Mouse (Mus musculus): ENCODE measurements around the gene Ogfod2. TPM values are rescaled to one million over a fixed set of nuclear protein-coding genes. Genes with fewer than 3 reads are reported as not detected.
A peak's percentile ranks its signal among the peaks of the same experiment; 100 is the strongest.

Gene Ogfod2
- polyA plus RNA-seq, 1 experiment: 35.5 TPM

DNA sequence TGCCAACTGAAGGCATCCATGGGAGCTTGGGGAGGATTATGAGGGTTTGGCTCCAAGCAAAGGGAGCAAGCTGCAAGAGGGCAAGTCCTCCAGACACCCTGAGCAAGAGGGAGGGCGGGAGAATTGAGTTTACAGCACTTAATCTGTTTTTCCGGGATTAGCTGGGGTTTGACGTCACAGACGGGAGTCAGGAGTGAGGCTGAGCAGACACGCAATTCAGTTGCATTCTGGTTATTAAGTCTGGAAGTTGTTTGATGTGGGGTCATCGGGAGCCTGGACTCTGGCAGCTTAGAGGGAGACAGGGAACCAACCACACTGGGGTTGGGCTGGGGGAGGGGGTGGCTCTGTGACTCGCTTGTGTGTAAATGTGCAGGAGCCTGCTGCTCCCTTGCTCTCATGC is 47.4 kb downstream of the Ogfod2 start:
- Histone ChIP-seq H3K27me3 (ENCODE audit: control insufficient read depth, insufficient read depth, low read length) (no peaks in the 10 kb centered on the region), H3K4me3 (ENCODE audit: extremely low read depth, insufficient read depth, insufficient read length) (no peak overlapping the region), H3K36me3 (ENCODE audit: control insufficient read depth, insufficient read depth, low read length) (no peaks in the 10 kb centered on the region), H3K27ac (ENCODE audit: insufficient read depth, low read length) (no peak overlapping the region), H3K4me1 (ENCODE audit: control insufficient read depth, insufficient read depth, insufficient read length) (no peaks in the 10 kb centered on the region)
- no peak for DNase-seq (ENCODE audit: low read depth in 1 of 2, low spot score in 2 of 2)
- WGBS: 90% methylated on average over 7 of the region's 7 CpGs
- TF ChIP-seq POLR2A (IDR thresholded peaks at IDR 0.05; ENCODE audit: low read depth, low read length): no peak
- TF ChIP-seq CTCF (IDR thresholded peaks at IDR 0.05; ENCODE audit: extremely low read depth, insufficient read depth, insufficient read length, insufficient replicate concordance): no peak

DNA sequence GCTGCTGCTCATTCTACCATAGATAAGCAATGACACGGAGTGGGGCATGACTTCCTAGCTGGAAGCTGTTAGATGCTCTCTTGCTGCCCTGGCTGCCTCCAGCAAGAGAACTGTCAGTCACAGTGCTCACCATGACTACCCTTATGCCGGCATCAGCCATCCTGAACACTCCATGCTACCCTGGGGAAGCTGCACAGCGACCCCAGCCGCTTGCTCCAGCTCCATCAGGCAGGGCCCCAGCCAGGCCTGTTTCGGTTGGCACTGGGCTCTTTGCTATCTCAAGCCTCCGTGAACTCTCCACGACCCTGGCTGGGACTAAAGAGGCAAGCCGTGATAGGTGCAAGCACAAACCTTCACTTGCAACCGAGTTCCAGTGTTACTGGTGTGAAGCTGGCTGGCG is 49.7 kb downstream of the Ogfod2 start:
- no peak for DNase-seq (ENCODE audit: low read depth in 1 of 2, low spot score in 2 of 2)
- TF ChIP-seq POLR2A (IDR thresholded peaks at IDR 0.05; ENCODE audit: low read depth, low read length): no peak
- no peak for TF ChIP-seq CTCF (IDR thresholded peaks at IDR 0.05; ENCODE audit: extremely low read depth, insufficient read depth, insufficient read length, insufficient replicate concordance)
- Histone ChIP-seq H3K36me3 (ENCODE audit: control insufficient read depth, insufficient read depth, low read length) (no peaks in the 10 kb centered on the region), H3K27me3 (ENCODE audit: control insufficient read depth, insufficient read depth, low read length) (no peaks in the 10 kb centered on the region), H3K27ac (ENCODE audit: insufficient read depth, low read length) (no peak overlapping the region), H3K4me3 (ENCODE audit: extremely low read depth, insufficient read depth, insufficient read length) (no peak overlapping the region), H3K4me1 (ENCODE audit: control insufficient read depth, insufficient read depth, insufficient read length) (peaks cover 12% of the 10 kb centered on the region; the same call in 1 of the 2 replicates)
- WGBS: 88% methylated on average over 10 of the region's 10 CpGs

DNA sequence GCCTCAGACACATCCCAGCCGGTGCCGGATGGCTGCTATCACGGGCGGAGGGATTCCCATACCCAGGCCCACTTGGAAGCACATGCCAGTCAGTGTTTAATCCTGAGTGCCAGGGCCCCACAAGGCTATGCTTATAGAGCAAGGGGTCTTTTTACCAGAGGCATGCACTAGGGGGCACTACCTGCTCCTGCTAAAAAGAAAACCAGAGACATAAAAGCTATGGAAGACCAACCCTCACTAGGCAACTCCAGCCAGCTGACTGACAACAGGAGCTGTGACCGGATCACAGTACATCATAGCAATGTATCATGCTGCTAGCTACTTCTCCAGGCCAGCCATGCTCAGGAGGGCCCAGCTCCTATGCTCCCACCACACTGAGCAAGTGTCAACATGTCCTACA is 50.5 kb downstream of the Ogfod2 start:
- H3K4me3 ChIP-seq (ENCODE audit: extremely low read depth, insufficient read depth, insufficient read length): no peak overlapping the region
- TF ChIP-seq POLR2A (IDR thresholded peaks at IDR 0.05; ENCODE audit: low read depth, low read length) (no peak), CTCF (IDR thresholded peaks at IDR 0.05; ENCODE audit: extremely low read depth, insufficient read depth, insufficient read length, insufficient replicate concordance) (peak; percentile 24; the same call in 1 of the 2 replicates)
- peak; percentile 47 to 74 for DNase-seq (ENCODE audit: low read depth in 1 of 2, low spot score in 2 of 2)
- no peaks in the 10 kb centered on the region for H3K36me3 ChIP-seq (ENCODE audit: control insufficient read depth, insufficient read depth, low read length)
- no peak overlapping the region for H3K27ac ChIP-seq (ENCODE audit: insufficient read depth, low read length)
- peaks cover 12% of the 10 kb centered on the region; the same call in 1 of the 2 replicates for H3K4me1 ChIP-seq (ENCODE audit: control insufficient read depth, insufficient read depth, insufficient read length)
- WGBS: 81% methylated on average over 5 of the region's 5 CpGs
- H3K27me3 ChIP-seq (ENCODE audit: control insufficient read depth, insufficient read depth, low read length): no peaks in the 10 kb centered on the region

DNA sequence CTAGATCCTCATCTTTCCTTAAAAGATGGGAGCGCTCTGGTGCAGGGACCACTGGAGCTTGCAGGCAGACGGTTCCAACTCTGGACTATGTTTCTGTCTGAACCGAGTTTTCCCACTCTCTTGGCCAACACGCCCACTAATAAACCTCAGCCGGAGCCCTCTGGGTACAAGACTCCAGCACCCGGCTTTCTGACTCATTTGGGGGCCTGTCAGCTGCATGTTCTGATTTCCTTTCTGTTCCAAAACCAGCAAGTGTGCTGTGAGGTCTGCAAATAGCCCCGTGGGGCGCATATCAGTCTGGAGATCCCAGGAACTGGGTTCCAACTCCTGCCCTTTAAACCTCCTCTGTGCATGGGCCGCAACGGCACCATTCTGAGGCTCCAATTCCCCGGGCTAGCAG is 51.3 kb downstream of the Ogfod2 start:
- H3K27ac ChIP-seq (ENCODE audit: insufficient read depth, low read length): no peak overlapping the region
- no peaks in the 10 kb centered on the region for H3K36me3 ChIP-seq (ENCODE audit: control insufficient read depth, insufficient read depth, low read length)
- WGBS: 89% methylated on average over 11 of the region's 11 CpGs
- TF ChIP-seq CTCF (IDR thresholded peaks at IDR 0.05; ENCODE audit: extremely low read depth, insufficient read depth, insufficient read length, insufficient replicate concordance) (no peak), POLR2A (IDR thresholded peaks at IDR 0.05; ENCODE audit: low read depth, low read length) (no peak)
- DNase-seq (ENCODE audit: low read depth in 1 of 2, low spot score in 2 of 2): no peak
- no peaks in the 10 kb centered on the region for H3K27me3 ChIP-seq (ENCODE audit: control insufficient read depth, insufficient read depth, low read length)
- H3K4me1 ChIP-seq (ENCODE audit: control insufficient read depth, insufficient read depth, insufficient read length): peaks cover 12% of the 10 kb centered on the region; the same call in 1 of the 2 replicates
- H3K4me3 ChIP-seq (ENCODE audit: extremely low read depth, insufficient read depth, insufficient read length): no peak overlapping the region

Other genes with a start within 250 kb of the Ogfod2 start
- 7.2 and 9.7 TPM in 2 replicates for gene Hcar2, start 246.8 kb upstream of the Ogfod2 start, polyA plus RNA-seq (2012; rRNA removed)
- gene Hcar1, start 232.3 kb upstream of the Ogfod2 start, polyA plus RNA-seq (2012; rRNA removed): 0.95 and 1.3 TPM in 2 replicates
- gene Denr, start 205.1 kb upstream of the Ogfod2 start, polyA plus RNA-seq (2012; rRNA removed): 9.6 and 14.1 TPM in 2 replicates
- gene Gm43518, start 184.9 kb upstream of the Ogfod2 start, polyA plus RNA-seq (2012; rRNA removed): 0.41 and 0.50 TPM in 2 replicates
- gene Ccdc62, start 181.6 kb upstream of the Ogfod2 start, polyA plus RNA-seq (2012; rRNA removed): 1.1 and 1.3 TPM in 2 replicates
- gene Hip1r, start 138.7 kb upstream of the Ogfod2 start, polyA plus RNA-seq (2012; rRNA removed): 46.3 and 59.2 TPM in 2 replicates
- 58.1 and 72.8 TPM in 2 replicates for gene Vps37b, start 80.0 kb upstream of the Ogfod2 start, polyA plus RNA-seq (2012; rRNA removed)
- gene Abcb9, start 16.5 kb upstream of the Ogfod2 start, polyA plus RNA-seq (2012; rRNA removed): 7.0 and 7.8 TPM in 2 replicates
- gene Arl6ip4, start 3.8 kb downstream of the Ogfod2 start, polyA plus RNA-seq (2012; rRNA removed): 28.2 and 36.0 TPM in 2 replicates
- 65.8 and 97.5 TPM in 2 replicates for gene Pitpnm2, start 137.5 kb downstream of the Ogfod2 start, polyA plus RNA-seq (2012; rRNA removed)
- gene Mphosph9, start 215.7 kb downstream of the Ogfod2 start, polyA plus RNA-seq (2012; rRNA removed): 3.8 and 4.4 TPM in 2 replicates
- 2.7 and 4.2 TPM in 2 replicates for gene 2810006K23Rik, start 215.8 kb downstream of the Ogfod2 start, polyA plus RNA-seq (2012; rRNA removed)

Data from spleen, adult 2 months (tissue).